Mouse (Mus musculus): Measurements from ENCODE around the gene Cct5. TPM values are rescaled to one million over a fixed set of nuclear protein-coding genes. Genes with fewer than 3 reads are reported as not detected.

Cct5 gene
- polyA plus RNA-seq, 1 experiment from 2014 or later: 543 TPM

DNA sequence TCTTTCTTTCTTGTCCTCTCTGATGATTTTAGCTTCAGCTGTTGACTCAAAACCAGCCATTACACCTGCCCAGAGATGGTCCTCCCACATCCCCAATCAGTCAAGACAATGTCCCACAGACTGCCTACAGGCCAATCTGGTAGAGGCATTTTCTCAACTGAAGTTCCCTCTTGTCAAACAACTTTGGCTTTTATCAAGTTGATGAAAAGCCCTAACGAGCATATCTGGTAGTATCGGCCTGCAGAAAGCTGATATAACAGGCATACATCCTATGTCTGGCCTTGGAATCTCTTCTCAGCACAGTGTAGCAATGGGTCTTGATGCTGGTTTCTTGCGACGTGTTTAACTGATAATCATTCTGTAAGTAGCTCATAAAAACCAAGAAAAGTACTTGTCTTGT lies 28.3 kb downstream of the Cct5 start:
- no peaks in the 10 kb centered on the region for H3K36me3 ChIP-seq
- H3K4me2 ChIP-seq (replicated peaks): no peak overlapping the region
- no peak overlapping the region for H3K4me3 ChIP-seq
- H3K4me1 ChIP-seq: no peaks in the 10 kb centered on the region
- no peak for ATAC-seq (replicated peaks)
- WGBS: 75% methylated on average over 4 of the region's 4 CpGs
- no peaks in the 10 kb centered on the region for H3K27me3 ChIP-seq
- no peak overlapping the region for H3K9ac ChIP-seq (replicated peaks)
- no peak overlapping the region for H3K27ac ChIP-seq (replicated peaks)
- H3K9me3 ChIP-seq: no peaks in the 10 kb centered on the region

DNA sequence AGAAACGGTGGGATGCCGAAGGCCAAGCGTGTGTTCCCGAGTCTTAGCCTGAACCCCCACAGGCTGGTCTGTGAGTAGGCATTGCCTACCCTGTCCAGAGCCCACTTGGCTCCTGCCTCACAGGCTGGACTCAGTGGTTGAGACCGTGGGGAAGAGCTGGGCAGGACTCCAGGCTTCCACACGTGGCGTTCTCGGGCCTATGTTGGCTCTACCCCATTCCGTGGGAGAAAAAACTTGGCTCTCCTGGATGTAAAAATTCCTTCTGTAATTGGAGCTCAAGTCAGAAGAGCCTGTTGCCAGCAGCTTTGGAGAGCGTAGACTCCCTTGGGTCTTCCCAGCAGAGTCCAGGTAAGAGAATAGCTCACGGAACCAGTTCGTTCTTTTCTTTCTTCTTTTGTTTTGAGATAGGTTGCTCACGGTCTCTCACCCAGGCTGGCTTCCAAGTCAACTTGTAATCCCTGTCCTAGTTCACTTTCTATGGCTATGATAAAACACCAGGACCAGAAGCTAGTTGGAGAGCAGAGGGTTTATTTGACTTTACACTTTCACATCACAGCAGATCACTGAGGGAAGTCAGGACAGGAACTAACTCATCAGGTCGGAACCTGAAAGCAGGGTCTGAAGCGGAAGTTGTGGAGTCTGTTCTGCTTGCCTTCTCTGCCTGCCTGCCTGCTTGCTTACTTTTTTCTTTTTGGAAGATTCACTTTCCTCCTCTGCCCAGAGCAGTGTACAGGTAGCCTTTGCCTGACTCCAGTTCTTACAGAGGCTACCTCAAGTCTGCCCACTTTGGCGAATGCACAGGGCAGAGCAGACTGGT lies 29.5 kb downstream of the Cct5 start:
- Histone ChIP-seq H3K27ac (replicated peaks) (no peak overlapping the region), H3K27me3 (no peaks in the 10 kb centered on the region), H3K36me3 (no peaks in the 10 kb centered on the region), H3K4me1 (no peaks in the 10 kb centered on the region), H3K4me2 (replicated peaks) (no peak overlapping the region), H3K9ac (replicated peaks) (no peak overlapping the region), H3K9me3 (no peaks in the 10 kb centered on the region), H3K4me3 (no peak overlapping the region)
- ATAC-seq (replicated peaks): no peak
- WGBS: 84% methylated on average over 16 of the region's 16 CpGs

DNA sequence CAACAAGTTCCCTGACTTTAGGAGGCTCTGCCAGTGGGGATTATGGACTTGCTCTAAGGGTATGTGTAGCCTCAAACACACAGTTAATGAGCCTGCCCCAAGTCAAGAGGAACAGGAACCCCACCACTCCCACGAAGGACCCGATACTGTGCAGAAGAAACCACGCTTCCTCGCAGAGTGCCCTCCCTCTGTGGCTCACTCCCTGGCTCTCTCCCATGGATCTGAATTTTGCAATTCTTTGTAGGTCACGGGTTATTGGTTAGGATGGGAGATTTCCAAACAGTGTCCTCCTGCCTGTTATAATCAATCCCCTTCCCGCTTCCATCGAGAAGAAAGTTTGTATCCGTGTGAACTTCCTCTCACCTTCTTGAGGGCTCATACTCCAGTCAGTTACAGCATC lies 30.6 kb downstream of the Cct5 start:
- Histone ChIP-seq H3K36me3 (no peaks in the 10 kb centered on the region), H3K4me3 (no peak overlapping the region), H3K9me3 (no peaks in the 10 kb centered on the region), H3K4me2 (replicated peaks) (no peak overlapping the region), H3K4me1 (no peaks in the 10 kb centered on the region), H3K9ac (replicated peaks) (no peak overlapping the region), H3K27ac (replicated peaks) (no peak overlapping the region), H3K27me3 (no peaks in the 10 kb centered on the region)
- ATAC-seq (replicated peaks): no peak
- WGBS: 91% methylated on average over 8 of the region's 8 CpGs

DNA sequence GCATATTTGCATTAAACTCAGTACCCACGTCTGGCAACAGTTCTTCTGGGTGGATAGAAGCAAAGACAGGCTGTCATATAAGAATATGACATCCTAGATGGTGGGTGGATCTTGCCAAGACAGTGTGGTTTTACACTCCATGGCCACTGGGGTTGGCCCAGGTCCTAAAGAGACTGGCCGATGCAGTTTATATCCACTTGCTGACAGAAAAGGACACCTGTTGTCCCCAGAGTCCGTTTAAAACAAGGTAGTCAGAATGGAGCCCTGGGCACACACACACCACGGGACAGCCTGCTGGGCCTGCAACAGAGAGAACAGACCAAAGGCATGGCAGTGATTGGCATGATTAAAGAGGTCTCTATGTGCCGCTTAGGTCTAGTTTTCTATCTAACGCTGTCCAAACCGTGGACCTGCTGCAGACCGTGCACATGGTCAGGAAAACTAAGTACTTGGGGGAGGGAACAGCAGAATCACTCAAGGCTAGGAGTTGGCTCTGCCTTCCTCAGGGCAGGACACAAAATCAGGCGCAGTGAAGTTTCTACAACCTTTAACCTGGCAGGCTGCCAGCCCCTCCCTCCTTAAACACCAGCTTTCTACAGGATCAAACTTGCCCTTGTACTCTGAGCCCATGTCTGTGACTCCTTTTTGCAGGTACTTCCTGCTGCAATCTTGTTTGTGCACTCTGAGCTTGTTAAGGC lies 32.1 kb downstream of the Cct5 start:
- Histone ChIP-seq H3K36me3 (no peaks in the 10 kb centered on the region), H3K9me3 (no peaks in the 10 kb centered on the region), H3K27me3 (no peaks in the 10 kb centered on the region), H3K27ac (replicated peaks) (no peak overlapping the region), H3K4me1 (no peaks in the 10 kb centered on the region), H3K4me2 (replicated peaks) (no peak overlapping the region), H3K4me3 (no peak overlapping the region), H3K9ac (replicated peaks) (no peak overlapping the region)
- ATAC-seq (replicated peaks): no peak
- 57% methylated on average over 9 of the region's 9 CpGs for WGBS

DNA sequence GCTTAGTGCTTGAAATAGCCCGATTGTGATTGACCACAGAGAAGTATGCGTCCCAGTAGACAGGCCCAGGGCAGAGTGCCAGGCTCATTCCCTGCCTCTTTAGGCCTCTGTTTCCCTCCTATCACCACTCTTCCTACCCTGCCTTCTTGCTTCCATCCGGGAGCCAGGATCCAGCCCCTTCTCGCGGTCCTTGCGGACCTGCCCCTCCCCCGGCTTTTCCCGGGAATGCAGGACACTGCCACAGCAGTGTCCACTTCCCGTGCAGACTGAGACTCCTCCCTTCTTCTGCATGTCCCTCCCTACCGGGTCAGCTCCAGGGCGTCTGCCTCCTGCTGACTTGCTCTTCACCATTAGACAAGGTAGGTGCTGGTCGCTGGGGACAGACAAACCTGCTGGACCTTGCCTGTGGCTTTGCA lies 33.0 kb downstream of the Cct5 start:
- no peaks in the 10 kb centered on the region for H3K4me1 ChIP-seq

DNA sequence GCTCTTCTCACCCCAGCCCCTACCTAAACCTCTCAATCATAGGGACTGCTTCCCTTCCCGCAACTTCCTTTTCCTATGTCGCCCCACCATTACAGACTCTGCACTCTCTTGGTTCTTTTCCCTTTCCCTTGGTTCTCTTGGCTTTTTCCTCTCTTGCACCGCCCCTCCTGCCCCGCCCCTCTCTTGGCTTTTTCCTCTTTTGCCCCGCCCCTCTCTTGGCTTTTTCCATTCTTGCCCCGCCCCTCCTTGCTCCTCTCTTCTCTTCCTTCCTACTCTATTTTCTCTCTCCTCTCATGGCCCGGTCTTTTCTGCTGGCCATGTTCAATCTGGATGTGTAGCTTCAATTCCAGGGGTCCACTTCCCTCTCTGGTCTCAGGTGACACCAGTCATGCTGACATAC lies 34.2 kb downstream of the Cct5 start:
- H3K9me3 ChIP-seq: no peaks in the 10 kb centered on the region
- no peak overlapping the region for H3K4me2 ChIP-seq (replicated peaks)
- 72% methylated on average over 7 of the region's 7 CpGs for WGBS
- no peak overlapping the region for H3K27ac ChIP-seq (replicated peaks)
- H3K4me3 ChIP-seq: no peak overlapping the region
- no peaks in the 10 kb centered on the region for H3K27me3 ChIP-seq
- no peaks in the 10 kb centered on the region for H3K36me3 ChIP-seq
- no peak overlapping the region for H3K9ac ChIP-seq (replicated peaks)
- no peaks in the 10 kb centered on the region for H3K4me1 ChIP-seq
- ATAC-seq (replicated peaks): no peak

More for the DNA sequence above, 33.0 kb downstream of the Cct5 start:
- Histone ChIP-seq H3K9ac (replicated peaks) (no peak overlapping the region), H3K36me3 (no peaks in the 10 kb centered on the region), H3K27ac (replicated peaks) (no peak overlapping the region), H3K4me2 (replicated peaks) (no peak overlapping the region), H3K9me3 (no peaks in the 10 kb centered on the region), H3K4me3 (no peak overlapping the region), H3K27me3 (no peaks in the 10 kb centered on the region)
- ATAC-seq (replicated peaks): no peak
- 30% methylated on average over 12 of the region's 12 CpGs for WGBS

DNA sequence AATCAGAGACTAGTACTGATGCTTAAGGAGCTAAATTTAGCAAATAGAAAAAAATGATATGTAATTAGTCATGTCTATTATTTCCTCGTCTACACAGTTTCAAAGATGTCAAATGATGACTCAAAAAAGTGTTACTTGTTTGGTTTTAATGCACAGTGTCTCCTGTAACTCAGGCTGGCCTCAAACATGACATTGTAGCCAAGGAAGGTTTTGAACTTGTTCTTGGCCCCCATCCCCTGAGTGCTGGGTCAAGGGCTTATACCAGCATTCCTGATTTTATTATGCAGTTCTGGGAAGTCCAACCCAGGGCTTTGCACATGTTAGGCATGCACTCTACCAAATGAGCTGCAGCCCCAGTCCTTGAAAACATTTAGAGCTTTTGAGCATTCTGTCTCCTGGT lies 35.8 kb downstream of the Cct5 start:
- no peaks in the 10 kb centered on the region for H3K9me3 ChIP-seq
- no peak for ATAC-seq (replicated peaks)
- no peak overlapping the region for H3K27ac ChIP-seq (replicated peaks)
- H3K36me3 ChIP-seq: no peaks in the 10 kb centered on the region
- H3K9ac ChIP-seq (replicated peaks): no peak overlapping the region
- no peaks in the 10 kb centered on the region for H3K27me3 ChIP-seq
- H3K4me3 ChIP-seq: no peak overlapping the region
- WGBS: 69% methylated on average over 1 of the region's 1 CpGs
- no peaks in the 10 kb centered on the region for H3K4me1 ChIP-seq
- no peak overlapping the region for H3K4me2 ChIP-seq (replicated peaks)

DNA sequence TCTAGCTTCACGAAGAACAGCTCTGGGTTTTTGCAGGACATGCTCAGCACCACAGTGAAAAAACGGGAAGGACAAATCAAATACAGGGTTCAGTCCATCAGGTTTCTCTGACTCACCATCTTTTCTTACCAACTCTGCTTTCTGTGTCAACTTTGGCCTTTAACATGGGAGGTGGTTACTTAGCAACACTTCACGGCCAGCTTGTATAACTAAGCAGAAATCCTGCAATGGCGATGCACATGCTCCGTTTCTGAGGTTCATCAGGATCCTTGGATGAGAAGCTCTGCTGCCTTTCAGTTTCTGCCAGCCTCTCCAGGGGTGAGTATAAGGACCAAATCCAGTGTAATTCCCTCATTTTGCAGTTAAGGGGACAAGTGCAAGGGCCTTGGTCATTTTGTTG lies 36.4 kb downstream of the Cct5 start, which contains the start of gene Cmbl:
Cmbl (plus strand) TSS at position 206 of the 400 bp plus-strand sequence.
- no peak within 1 kb of the TSS for H3K4me2 ChIP-seq (replicated peaks)
- H3K4me1 ChIP-seq: no peaks in the 10 kb centered on the region
- no peak within 1 kb of the TSS for H3K9ac ChIP-seq (replicated peaks)
- no peaks in the 10 kb centered on the region for H3K36me3 ChIP-seq
- no peaks in the 10 kb centered on the region for H3K27me3 ChIP-seq
- H3K27ac ChIP-seq (replicated peaks): no peak within 1 kb of the TSS
- no peak within 1 kb of the TSS for H3K4me3 ChIP-seq
- no peaks in the 10 kb centered on the region for H3K9me3 ChIP-seq
- no peak for ATAC-seq (replicated peaks)
- WGBS: 74% methylated on average over 5 of the region's 5 CpGs

DNA sequence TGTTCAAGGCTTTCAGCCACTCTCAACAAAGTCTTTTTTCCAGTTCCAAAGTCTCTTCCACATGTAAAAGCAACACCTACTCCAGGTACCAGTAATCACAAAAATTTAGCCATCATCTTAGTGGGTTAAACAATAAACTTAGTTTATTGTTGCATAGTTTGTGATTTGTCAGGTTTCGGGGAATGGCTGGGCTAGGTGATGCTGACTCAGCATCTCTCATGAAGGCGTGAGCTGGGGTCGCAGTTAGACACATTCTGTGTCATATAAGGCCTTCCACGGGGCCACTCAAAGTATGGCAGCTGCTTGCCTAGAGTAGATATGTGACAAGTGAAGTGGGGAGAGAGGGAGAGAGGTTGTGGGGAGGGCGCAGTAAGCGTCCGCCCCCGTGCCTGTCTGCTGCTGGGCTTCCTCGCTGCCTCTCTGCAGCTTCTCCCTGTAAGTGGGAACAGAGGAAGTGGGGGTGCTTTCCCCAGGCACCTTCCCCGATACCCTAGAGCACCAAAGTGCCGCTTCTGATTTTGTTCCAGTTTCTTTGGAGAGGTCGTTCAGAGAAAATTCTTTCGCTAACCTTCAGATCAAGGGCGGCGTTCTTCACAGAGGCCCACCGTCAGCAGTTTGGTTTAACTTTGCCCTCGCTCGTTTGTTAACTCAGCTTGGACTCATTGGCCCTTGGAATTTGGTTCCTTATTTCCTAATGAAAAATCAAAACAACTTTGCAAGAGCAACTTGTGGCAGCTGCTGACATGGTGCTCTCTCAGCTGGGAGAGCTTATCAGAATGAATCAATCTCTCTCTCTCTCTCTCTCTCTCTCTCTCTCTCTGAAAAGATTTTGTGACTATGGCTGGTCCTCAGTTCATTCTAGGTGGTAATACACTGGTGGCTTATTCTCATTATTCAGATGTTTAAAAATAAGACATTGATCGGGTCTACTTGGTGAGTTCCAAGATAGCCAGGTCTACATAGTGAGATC lies 37.7 kb downstream of the Cct5 start:
- Histone ChIP-seq H3K27ac (replicated peaks) (no peak overlapping the region), H3K4me1 (no peaks in the 10 kb centered on the region), H3K36me3 (no peaks in the 10 kb centered on the region), H3K9me3 (no peaks in the 10 kb centered on the region), H3K4me2 (replicated peaks) (no peak overlapping the region), H3K27me3 (no peaks in the 10 kb centered on the region), H3K9ac (replicated peaks) (no peak overlapping the region), H3K4me3 (no peak overlapping the region)
- ATAC-seq (replicated peaks): no peak
- 74% methylated on average over 19 of the region's 19 CpGs for WGBS

DNA sequence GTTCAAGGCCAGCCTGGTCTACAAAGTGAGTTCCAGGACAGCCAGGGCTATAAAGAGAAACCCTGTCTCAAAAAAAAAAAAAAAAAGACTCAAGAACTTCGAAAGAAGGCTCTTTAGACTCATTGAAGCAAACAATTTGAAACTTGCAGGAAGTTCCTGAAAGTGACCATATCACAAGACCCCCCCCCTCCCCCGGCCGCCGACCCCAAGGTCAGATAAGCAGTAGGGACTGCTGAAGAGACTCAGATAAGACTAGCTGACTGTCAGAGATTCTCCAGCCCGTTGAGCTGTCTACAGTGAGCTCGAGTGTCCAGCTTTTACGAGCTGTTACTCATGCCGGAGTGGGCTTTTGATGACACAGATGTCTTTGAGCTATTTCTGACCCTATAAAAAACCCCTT lies 38.8 kb downstream of the Cct5 start:
- Histone ChIP-seq H3K27ac (replicated peaks) (no peak overlapping the region), H3K9me3 (no peaks in the 10 kb centered on the region), H3K4me2 (replicated peaks) (no peak overlapping the region), H3K9ac (replicated peaks) (no peak overlapping the region), H3K4me1 (no peaks in the 10 kb centered on the region), H3K4me3 (no peak overlapping the region), H3K27me3 (no peaks in the 10 kb centered on the region), H3K36me3 (no peaks in the 10 kb centered on the region)
- no peak for ATAC-seq (replicated peaks)
- WGBS: 92% methylated on average over 8 of the region's 8 CpGs

DNA sequence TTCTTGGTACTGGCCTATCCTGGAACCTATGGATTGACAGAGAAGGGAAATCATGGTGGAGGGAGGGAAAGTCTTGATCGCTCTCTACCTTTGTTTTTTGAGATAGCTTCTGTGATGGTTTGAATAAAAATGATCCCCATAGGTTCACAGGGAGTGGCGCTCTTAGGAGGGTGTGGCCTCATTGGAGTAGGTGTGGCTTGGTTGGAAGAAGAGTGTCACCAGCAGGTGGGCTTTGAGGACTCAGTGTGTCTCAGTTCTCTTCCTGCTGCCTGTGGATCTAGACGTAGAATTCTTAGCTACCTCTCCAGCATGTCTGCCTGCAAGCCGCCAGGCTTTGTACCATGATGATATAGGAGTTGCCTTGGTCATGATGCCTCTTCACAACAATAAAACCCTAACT lies 39.6 kb downstream of the Cct5 start:
- H3K4me1 ChIP-seq: no peaks in the 10 kb centered on the region
- H3K36me3 ChIP-seq: no peaks in the 10 kb centered on the region
- no peak overlapping the region for H3K27ac ChIP-seq (replicated peaks)
- H3K9ac ChIP-seq (replicated peaks): no peak overlapping the region
- WGBS: 92% methylated on average over 4 of the region's 4 CpGs
- H3K9me3 ChIP-seq: no peaks in the 10 kb centered on the region
- H3K4me3 ChIP-seq: no peak overlapping the region
- no peak overlapping the region for H3K4me2 ChIP-seq (replicated peaks)
- no peak for ATAC-seq (replicated peaks)
- no peaks in the 10 kb centered on the region for H3K27me3 ChIP-seq

DNA sequence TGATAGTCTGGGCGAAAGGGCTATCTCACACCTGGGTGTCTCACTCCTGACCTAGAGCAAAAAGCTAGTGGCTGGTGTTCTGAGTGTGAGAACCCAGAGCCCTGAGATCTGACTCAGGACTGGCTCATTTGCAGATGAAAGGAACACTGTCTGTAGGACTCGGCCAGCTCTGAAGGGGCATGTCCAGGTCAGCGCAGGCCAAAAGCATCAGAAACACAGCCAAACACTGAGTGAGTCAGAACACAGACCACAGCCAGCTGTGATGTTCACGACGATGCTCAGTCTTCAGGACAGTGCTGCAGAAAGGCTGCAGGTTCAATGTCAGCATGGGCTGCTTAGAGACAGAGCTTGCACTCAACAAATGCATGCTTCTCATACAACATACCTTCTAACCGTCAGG lies 40.2 kb downstream of the Cct5 start:
- ATAC-seq (replicated peaks): no peak
- Histone ChIP-seq H3K9me3 (no peaks in the 10 kb centered on the region), H3K27ac (replicated peaks) (no peak overlapping the region), H3K4me3 (no peak overlapping the region), H3K4me1 (no peaks in the 10 kb centered on the region), H3K4me2 (replicated peaks) (no peak overlapping the region), H3K27me3 (no peaks in the 10 kb centered on the region), H3K36me3 (no peaks in the 10 kb centered on the region), H3K9ac (replicated peaks) (no peak overlapping the region)
- 89% methylated on average over 6 of the region's 6 CpGs for WGBS
